Mouse (Mus musculus): ENCODE data around the gene Ppp1r16b. TPM values are rescaled to one million over a fixed set of nuclear protein-coding genes. Genes with fewer than 3 reads are reported as not detected.

The Ppp1r16b gene
- total and polyA plus RNA-seq, 3 experiments, result 0.16 to 0.75 TPM; not detected in 1

- Histone ChIP-seq H3K36me3 (replicated peaks) (peaks cover 31% of the 10 kb centered on the region), H3K27me3 (ENCODE audit: insufficient read depth, low read length) (peaks cover 12% of the 10 kb centered on the region), H3K4me3 (ENCODE audit: low read depth, low read length) (peak within 1 kb of the TSS; percentile 86), H3K9me3 (replicated peaks) (no peaks in the 10 kb centered on the region), H3K4me1 (ENCODE audit: insufficient read depth, low read depth, low read length) (peaks cover 39% of the 10 kb centered on the region)
- TF ChIP-seq CTCF (IDR thresholded peaks at IDR 0.05; ENCODE audit: low read depth, low read length), result peak; percentile 36; the same call in 1 of the 2 replicates
- TF ChIP-seq GATA1 (IDR thresholded peaks at IDR 0.05; ENCODE audit: borderline replicate concordance, low read length), result no peak
- 0 out of 2 replicates have a peak, but pooled peaks have one; percentile 43 for TF ChIP-seq POLR2AphosphoS5 (IDR thresholded peaks at IDR 0.05; ENCODE audit: insufficient replicate concordance, low read depth, low read length)
- TF ChIP-seq GATA2 (IDR thresholded peaks at IDR 0.05; ENCODE audit: borderline replicate concordance, low read depth, low read length), result no peak
- ATAC-seq (ENCODE audit: extremely low read depth, insufficient number of reproducible peaks, low FRiP score, poor library complexity, severe bottlenecking) (peak; percentile 97), DNase-seq (ENCODE audit: low spot score) (peak; percentile 96)
Measured at GRCm38 (mm10) chr2:158767742-158768339, 102.6 kb downstream of the Ppp1r16b start, which contains the start of gene Fam83d. TSS of gene Fam83d (plus strand) at chr2:158768093.

DNA sequence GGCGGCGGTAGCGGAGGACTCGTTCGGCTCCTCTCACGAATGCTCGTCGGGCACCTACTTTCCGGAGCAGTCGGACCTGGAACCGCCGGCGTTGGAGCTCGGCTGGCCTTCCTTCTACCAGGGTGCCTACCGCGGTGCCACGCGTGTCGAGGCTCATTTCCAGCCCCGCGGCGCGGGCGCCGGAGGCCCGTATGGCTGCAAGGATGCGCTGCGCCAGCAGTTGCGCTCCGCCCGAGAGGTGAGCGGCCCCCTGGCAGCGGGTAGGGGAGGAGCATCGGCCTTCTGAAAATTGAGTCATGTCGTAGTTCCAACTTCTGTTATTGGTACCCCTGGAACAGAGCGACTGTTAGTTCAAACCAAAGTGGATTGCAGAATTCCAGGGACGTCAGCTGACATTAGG, 103.2 kb downstream of the Ppp1r16b start:
- DNase-seq (ENCODE audit: low spot score), result peak; percentile 68
- Histone ChIP-seq H3K36me3 (replicated peaks) (peaks cover 36% of the 10 kb centered on the region), H3K9me3 (replicated peaks) (no peaks in the 10 kb centered on the region), H3K27me3 (ENCODE audit: insufficient read depth, low read length) (peaks cover 7% of the 10 kb centered on the region), H3K4me3 (ENCODE audit: low read depth, low read length) (peak overlapping the region; percentile 86), H3K4me1 (ENCODE audit: insufficient read depth, low read depth, low read length) (peaks cover 39% of the 10 kb centered on the region)
- TF ChIP-seq CTCF (IDR thresholded peaks at IDR 0.05; ENCODE audit: low read depth, low read length) (no peak), TAL1 (conservative IDR thresholded peaks at IDR 0.05; ENCODE audit: low read depth, low read length) (no peak)
- ATAC-seq (ENCODE audit: extremely low read depth, insufficient number of reproducible peaks, low FRiP score, poor library complexity, severe bottlenecking), result peak; percentile 6; the same call in 1 of the 2 replicates

DNA sequence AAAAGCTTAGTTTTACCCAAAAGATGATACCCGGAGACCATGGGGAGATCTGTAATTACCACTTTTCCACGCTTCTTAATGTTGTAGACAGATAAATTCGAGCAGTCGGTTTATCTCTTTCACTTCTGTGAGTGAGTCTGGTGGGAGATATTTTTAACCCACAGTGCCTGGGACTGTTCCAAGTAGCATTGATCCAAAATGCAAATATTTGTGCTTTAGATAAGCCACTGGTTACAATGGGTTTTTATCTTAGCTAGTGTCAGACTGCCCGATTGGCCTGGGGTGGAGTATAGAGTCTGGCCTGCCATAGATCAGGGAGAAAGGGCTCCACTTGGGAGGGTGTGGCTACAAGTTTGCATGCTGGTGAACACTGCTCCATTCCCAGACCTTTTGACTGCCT, 103.6 kb downstream of the Ppp1r16b start:
- H3K36me3 ChIP-seq (replicated peaks), result peaks cover 40% of the 10 kb centered on the region
- peaks cover 3% of the 10 kb centered on the region for H3K27me3 ChIP-seq (ENCODE audit: insufficient read depth, low read length)
- H3K4me1 ChIP-seq (ENCODE audit: insufficient read depth, low read depth, low read length), result peaks cover 39% of the 10 kb centered on the region
- TF ChIP-seq POLR2AphosphoS5 (IDR thresholded peaks at IDR 0.05; ENCODE audit: insufficient replicate concordance, low read depth, low read length) (no peak), GATA1 (IDR thresholded peaks at IDR 0.05; ENCODE audit: borderline replicate concordance, low read length) (no peak), GATA2 (IDR thresholded peaks at IDR 0.05; ENCODE audit: borderline replicate concordance, low read depth, low read length) (no peak), TAL1 (conservative IDR thresholded peaks at IDR 0.05; ENCODE audit: low read depth, low read length) (no peak), CTCF (IDR thresholded peaks at IDR 0.05; ENCODE audit: low read depth, low read length) (no peak)
- peak overlapping the region; percentile 86 for H3K4me3 ChIP-seq (ENCODE audit: low read depth, low read length)
- DNase-seq (ENCODE audit: low spot score), result peak; percentile 64
- no peaks in the 10 kb centered on the region for H3K9me3 ChIP-seq (replicated peaks)
- ATAC-seq (ENCODE audit: extremely low read depth, insufficient number of reproducible peaks, low FRiP score, poor library complexity, severe bottlenecking), result peak; percentile 45

GRCm38 (mm10) chr2:158770126-158770757, 105.0 kb downstream of the Ppp1r16b start:
- ATAC-seq (ENCODE audit: extremely low read depth, insufficient number of reproducible peaks, low FRiP score, poor library complexity, severe bottlenecking) (no peak), DNase-seq (ENCODE audit: low spot score) (no peak)
- Histone ChIP-seq H3K27me3 (ENCODE audit: insufficient read depth, low read length) (no peaks in the 10 kb centered on the region), H3K4me1 (ENCODE audit: insufficient read depth, low read depth, low read length) (peaks cover 39% of the 10 kb centered on the region), H3K4me3 (ENCODE audit: low read depth, low read length) (no peak overlapping the region; the same call in 1 of the 2 replicates), H3K9me3 (replicated peaks) (no peaks in the 10 kb centered on the region), H3K36me3 (replicated peaks) (peaks cover 50% of the 10 kb centered on the region)
- TF ChIP-seq GATA1 (IDR thresholded peaks at IDR 0.05; ENCODE audit: borderline replicate concordance, low read length), result no peak
- no peak for TF ChIP-seq CTCF (IDR thresholded peaks at IDR 0.05; ENCODE audit: low read depth, low read length)
- TF ChIP-seq TAL1 (conservative IDR thresholded peaks at IDR 0.05; ENCODE audit: low read depth, low read length), result no peak
- TF ChIP-seq POLR2AphosphoS5 (IDR thresholded peaks at IDR 0.05; ENCODE audit: insufficient replicate concordance, low read depth, low read length), result no peak
- no peak for TF ChIP-seq GATA2 (IDR thresholded peaks at IDR 0.05; ENCODE audit: borderline replicate concordance, low read depth, low read length)

- DNase-seq (ENCODE audit: low spot score) (no peak), ATAC-seq (ENCODE audit: extremely low read depth, insufficient number of reproducible peaks, low FRiP score, poor library complexity, severe bottlenecking) (no peak)
- no peak overlapping the region for H3K4me3 ChIP-seq (ENCODE audit: low read depth, low read length)
- no peaks in the 10 kb centered on the region for H3K9me3 ChIP-seq (replicated peaks)
- no peak for TF ChIP-seq TAL1 (conservative IDR thresholded peaks at IDR 0.05; ENCODE audit: low read depth, low read length)
- no peak for TF ChIP-seq CTCF (IDR thresholded peaks at IDR 0.05; ENCODE audit: low read depth, low read length)
- TF ChIP-seq POLR2AphosphoS5 (IDR thresholded peaks at IDR 0.05; ENCODE audit: insufficient replicate concordance, low read depth, low read length), result no peak
- TF ChIP-seq GATA2 (IDR thresholded peaks at IDR 0.05; ENCODE audit: borderline replicate concordance, low read depth, low read length), result no peak
- no peak for TF ChIP-seq GATA1 (IDR thresholded peaks at IDR 0.05; ENCODE audit: borderline replicate concordance, low read length)
- peaks cover 39% of the 10 kb centered on the region for H3K4me1 ChIP-seq (ENCODE audit: insufficient read depth, low read depth, low read length)
- H3K27me3 ChIP-seq (ENCODE audit: insufficient read depth, low read length), result no peaks in the 10 kb centered on the region
- peaks cover 60% of the 10 kb centered on the region for H3K36me3 ChIP-seq (replicated peaks)
Measured at GRCm38 (mm10) chr2:158771066-158771763, 106.0 kb downstream of the Ppp1r16b start.

- peaks cover 40% of the 10 kb centered on the region for H3K4me1 ChIP-seq (ENCODE audit: insufficient read depth, low read depth, low read length)
- H3K4me3 ChIP-seq (ENCODE audit: low read depth, low read length), result no peak overlapping the region
- ATAC-seq (ENCODE audit: extremely low read depth, insufficient number of reproducible peaks, low FRiP score, poor library complexity, severe bottlenecking), result no peak
- H3K36me3 ChIP-seq (replicated peaks), result peaks cover 76% of the 10 kb centered on the region
- no peaks in the 10 kb centered on the region for H3K27me3 ChIP-seq (ENCODE audit: insufficient read depth, low read length)
- TF ChIP-seq CTCF (IDR thresholded peaks at IDR 0.05; ENCODE audit: low read depth, low read length), result no peak
- TF ChIP-seq GATA1 (IDR thresholded peaks at IDR 0.05; ENCODE audit: borderline replicate concordance, low read length), result no peak
- no peak for TF ChIP-seq POLR2AphosphoS5 (IDR thresholded peaks at IDR 0.05; ENCODE audit: insufficient replicate concordance, low read depth, low read length)
- no peak for TF ChIP-seq GATA2 (IDR thresholded peaks at IDR 0.05; ENCODE audit: borderline replicate concordance, low read depth, low read length)
- TF ChIP-seq TAL1 (conservative IDR thresholded peaks at IDR 0.05; ENCODE audit: low read depth, low read length), result no peak
- DNase-seq (ENCODE audit: low spot score), result no peak
- H3K9me3 ChIP-seq (replicated peaks), result no peaks in the 10 kb centered on the region
Measured at GRCm38 (mm10) chr2:158772808-158773207, 107.6 kb downstream of the Ppp1r16b start.
